Mouse (Mus musculus): ENCODE data around the gene Fermt3. TPM values are rescaled to one million over a fixed set of nuclear protein-coding genes. Genes with fewer than 3 reads are reported as not detected.

The Fermt3 gene
- polyA plus RNA-seq, 1 experiment from 2014 or later: 6.7 TPM

DNA sequence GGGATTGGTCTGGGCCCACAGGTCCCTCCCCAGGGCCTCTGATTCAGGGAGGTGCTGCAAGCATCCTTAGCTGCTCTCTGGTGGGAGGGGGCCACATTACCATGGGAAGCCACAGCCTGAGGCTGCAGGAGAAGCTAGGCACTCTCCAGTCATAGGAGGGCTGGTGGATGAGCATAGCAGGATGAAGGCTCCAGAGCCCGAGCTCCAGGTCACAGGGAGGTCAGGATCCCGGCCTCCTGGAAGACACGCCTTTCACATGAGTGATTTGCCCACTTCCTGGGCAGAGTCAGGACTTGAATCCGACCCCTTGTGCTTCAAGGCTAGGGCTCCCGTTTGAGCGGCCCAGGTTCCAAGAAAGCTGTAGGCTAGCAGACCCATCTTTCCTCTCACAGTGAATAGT lies 47.6 kb downstream of the Fermt3 start:
- Histone ChIP-seq H3K36me3 (ENCODE audit: control insufficient read depth, insufficient read depth, low read length) (no peaks in the 10 kb centered on the region), H3K9me3 (ENCODE audit: control insufficient read depth, low read length) (no peaks in the 10 kb centered on the region), H3K9ac (ENCODE audit: low read length) (no peak overlapping the region), H3K4me3 (ENCODE audit: low read depth, low read length) (no peak overlapping the region), H3K27ac (ENCODE audit: low read depth, low read length) (no peak overlapping the region), H3K27me3 (ENCODE audit: control insufficient read depth, insufficient read depth, low read length) (peaks cover 20% of the 10 kb centered on the region), H3K4me2 (no peak overlapping the region), H3K4me1 (ENCODE audit: control insufficient read depth, insufficient read depth, low read length) (peaks cover 26% of the 10 kb centered on the region)
- WGBS: 47% methylated on average over 6 of the region's 6 CpGs
- no peak for DNase-seq (ENCODE audit: low spot score, missing footprints)
- no peak for ATAC-seq (ENCODE audit: low FRiP score)

DNA sequence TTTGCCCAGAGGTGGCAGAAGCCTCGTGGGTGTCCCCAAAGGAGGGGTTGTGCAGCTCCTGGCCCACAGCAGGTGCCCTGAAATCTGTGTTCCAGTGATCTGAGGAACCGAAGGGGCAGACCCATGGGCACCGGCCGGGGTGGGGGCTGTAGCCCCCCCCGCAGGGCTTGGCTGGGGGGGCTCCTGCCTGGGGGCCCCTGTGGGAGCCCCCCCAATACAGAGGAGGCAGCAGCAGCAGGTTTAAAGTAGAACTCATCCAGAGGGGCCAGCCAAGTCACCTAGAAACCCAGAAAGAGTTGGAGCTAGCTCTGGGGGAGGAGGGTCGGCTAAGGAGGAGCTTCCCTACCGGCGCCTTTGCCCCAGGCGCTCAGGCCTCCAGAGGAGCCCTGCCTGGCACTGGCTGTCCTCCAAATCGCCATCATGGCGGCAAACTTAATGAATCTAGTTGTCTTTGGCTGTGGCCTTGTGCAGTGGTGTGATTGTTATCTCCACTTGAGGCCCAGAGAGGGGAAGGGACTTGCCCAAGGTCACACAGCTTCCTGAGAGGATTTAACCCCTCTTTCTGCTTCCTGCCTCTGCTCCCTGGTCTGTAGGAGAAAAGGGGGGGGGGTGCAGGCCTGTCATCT lies 48.7 kb downstream of the Fermt3 start:
- peaks cover 17% of the 10 kb centered on the region for H3K4me1 ChIP-seq (ENCODE audit: control insufficient read depth, insufficient read depth, low read length)
- H3K4me2 ChIP-seq: no peak overlapping the region
- no peaks in the 10 kb centered on the region for H3K9me3 ChIP-seq (ENCODE audit: control insufficient read depth, low read length)
- ATAC-seq (ENCODE audit: low FRiP score) (no peak), DNase-seq (ENCODE audit: low spot score, missing footprints) (no peak)
- no peaks in the 10 kb centered on the region for H3K36me3 ChIP-seq (ENCODE audit: control insufficient read depth, insufficient read depth, low read length)
- WGBS: 21% methylated on average over 11 of the region's 11 CpGs
- peaks cover 20% of the 10 kb centered on the region for H3K27me3 ChIP-seq (ENCODE audit: control insufficient read depth, insufficient read depth, low read length)
- H3K27ac ChIP-seq (ENCODE audit: low read depth, low read length): no peak overlapping the region
- no peak overlapping the region for H3K4me3 ChIP-seq (ENCODE audit: low read depth, low read length)
- H3K9ac ChIP-seq (ENCODE audit: low read length): no peak overlapping the region

DNA sequence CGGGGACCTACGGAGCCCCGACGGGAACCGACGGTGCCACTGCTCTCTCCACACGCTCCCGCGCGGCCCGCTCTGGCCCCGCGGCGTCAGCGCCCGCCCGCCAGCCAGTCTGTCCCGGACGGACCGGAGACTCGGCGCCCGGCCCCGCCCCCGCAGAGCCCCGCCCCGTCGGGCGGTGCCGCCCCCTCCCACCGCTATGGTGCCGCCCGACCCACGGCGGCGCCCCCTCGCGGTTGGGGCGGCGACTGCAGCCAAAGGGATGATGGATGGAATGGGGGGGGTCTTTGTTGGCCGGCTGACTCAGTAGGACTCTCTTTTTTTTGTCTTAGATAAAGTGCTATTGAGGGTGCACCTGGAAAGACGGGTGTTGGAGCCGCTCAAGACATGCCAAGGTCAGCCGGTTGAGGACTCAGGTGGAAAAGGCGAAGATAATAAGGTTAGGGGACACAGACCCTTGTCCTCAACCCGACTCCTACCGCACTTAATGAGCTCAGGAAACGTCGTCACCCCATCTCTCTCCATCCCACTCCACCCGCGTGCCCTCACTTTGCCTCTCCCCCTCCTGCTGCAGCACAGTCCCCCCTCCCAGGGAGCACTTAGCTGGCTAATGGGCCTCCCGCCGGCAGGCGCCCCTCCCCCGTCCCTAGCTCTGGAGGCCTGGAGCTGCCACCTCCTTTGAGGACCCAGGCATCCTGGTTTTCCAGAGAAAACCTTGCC lies 49.4 kb downstream of the Fermt3 start:
- Histone ChIP-seq H3K27me3 (ENCODE audit: control insufficient read depth, insufficient read depth, low read length) (peaks cover 20% of the 10 kb centered on the region), H3K27ac (ENCODE audit: low read depth, low read length) (no peak overlapping the region)
- ATAC-seq (ENCODE audit: low FRiP score): 0 out of 2 replicates have a peak, but pooled peaks have one; percentile 13

DNA sequence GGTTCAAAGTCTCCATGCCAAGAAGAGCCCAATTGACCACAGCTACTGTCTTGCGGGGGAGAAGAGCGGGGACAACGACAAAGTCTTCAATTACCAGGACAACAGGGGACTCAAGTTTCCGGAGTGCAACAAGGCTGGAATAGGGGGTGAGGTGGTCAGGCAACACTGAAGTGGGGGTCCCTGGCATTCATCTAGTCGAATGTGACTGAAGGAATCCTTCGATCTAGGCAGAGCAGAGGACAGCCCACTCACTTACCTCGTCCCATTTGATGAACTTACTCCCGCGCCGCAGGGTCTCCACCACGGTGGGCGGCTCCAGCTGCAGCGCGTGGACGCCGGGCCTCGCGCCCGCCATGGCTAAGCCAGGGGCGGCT lies 50.0 kb downstream of the Fermt3 start:
- H3K9me3 ChIP-seq (ENCODE audit: control insufficient read depth, low read length): no peaks in the 10 kb centered on the region
- no peak for DNase-seq (ENCODE audit: low spot score, missing footprints)
- H3K4me2 ChIP-seq: peak overlapping the region; percentile 51
- ATAC-seq (ENCODE audit: low FRiP score): 0 out of 2 replicates have a peak, but pooled peaks have one; percentile 2
- H3K27me3 ChIP-seq (ENCODE audit: control insufficient read depth, insufficient read depth, low read length): peaks cover 20% of the 10 kb centered on the region
- 2% methylated on average over 20 of the region's 20 CpGs for WGBS
- H3K27ac ChIP-seq (ENCODE audit: low read depth, low read length): no peak overlapping the region
- peak overlapping the region; percentile 57 for H3K9ac ChIP-seq (ENCODE audit: low read length)
- peaks cover 17% of the 10 kb centered on the region for H3K4me1 ChIP-seq (ENCODE audit: control insufficient read depth, insufficient read depth, low read length)
- no peaks in the 10 kb centered on the region for H3K36me3 ChIP-seq (ENCODE audit: control insufficient read depth, insufficient read depth, low read length)
- H3K4me3 ChIP-seq (ENCODE audit: low read depth, low read length): peak overlapping the region; percentile 42

More for the DNA sequence above, 49.4 kb downstream of the Fermt3 start:
- peak; percentile 97 for DNase-seq (ENCODE audit: low spot score, missing footprints)
- 2% methylated on average over 46 of the region's 55 CpGs for WGBS
- H3K4me1 ChIP-seq (ENCODE audit: control insufficient read depth, insufficient read depth, low read length): peaks cover 17% of the 10 kb centered on the region
- peak overlapping the region; percentile 42 for H3K4me3 ChIP-seq (ENCODE audit: low read depth, low read length)
- H3K4me2 ChIP-seq: peak overlapping the region; percentile 51
- H3K9ac ChIP-seq (ENCODE audit: low read length): peak overlapping the region; percentile 57
- H3K9me3 ChIP-seq (ENCODE audit: control insufficient read depth, low read length): no peaks in the 10 kb centered on the region
- no peaks in the 10 kb centered on the region for H3K36me3 ChIP-seq (ENCODE audit: control insufficient read depth, insufficient read depth, low read length)

DNA sequence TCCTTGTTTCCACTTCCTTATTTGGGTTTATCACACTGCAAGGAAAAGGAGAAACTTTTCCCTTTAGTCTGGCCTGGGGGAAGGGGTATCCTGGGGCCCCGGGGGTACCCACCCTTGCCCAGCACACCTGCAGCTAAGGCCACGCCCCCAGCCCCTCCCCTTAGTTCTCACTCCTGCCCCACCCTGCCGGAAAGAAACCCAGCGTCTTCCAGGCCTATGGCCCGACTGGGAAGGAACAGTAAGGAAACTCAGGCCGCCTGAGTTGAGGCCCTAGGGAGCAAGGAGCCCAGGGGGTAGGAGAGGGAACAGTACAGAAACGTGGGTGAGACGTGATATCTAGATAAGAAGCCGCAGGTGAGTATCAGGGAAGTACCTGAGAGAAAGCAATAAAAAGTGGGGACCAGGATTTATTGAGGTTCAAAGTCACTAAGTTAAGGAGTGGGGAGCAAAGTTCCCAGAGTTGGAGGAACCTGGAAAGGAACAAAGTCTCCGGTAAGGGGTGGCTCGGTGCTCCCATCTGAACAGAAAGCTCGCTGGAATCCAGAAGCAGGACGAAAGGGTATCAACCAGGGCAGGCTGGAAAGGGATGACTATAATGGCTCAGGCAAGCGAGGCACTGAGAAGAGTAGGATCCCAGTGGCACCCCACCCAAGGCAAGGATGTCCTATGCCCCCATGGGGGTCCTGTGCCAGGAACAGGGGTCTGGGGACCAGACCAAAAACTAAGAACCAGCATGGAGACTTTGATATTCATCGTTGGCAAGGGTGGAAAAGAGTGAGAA lies 50.6 kb downstream of the Fermt3 start:
- WGBS: 15% methylated on average over 15 of the region's 15 CpGs
- peak overlapping the region; percentile 51 for H3K4me2 ChIP-seq
- H3K9me3 ChIP-seq (ENCODE audit: control insufficient read depth, low read length): no peaks in the 10 kb centered on the region
- H3K27ac ChIP-seq (ENCODE audit: low read depth, low read length): no peak overlapping the region
- ATAC-seq (ENCODE audit: low FRiP score) (no peak), DNase-seq (ENCODE audit: low spot score, missing footprints) (peak; percentile 86)
- no peak overlapping the region; the same call in 1 of the 2 replicates for H3K9ac ChIP-seq (ENCODE audit: low read length)
- H3K4me1 ChIP-seq (ENCODE audit: control insufficient read depth, insufficient read depth, low read length): peaks cover 11% of the 10 kb centered on the region
- no peaks in the 10 kb centered on the region for H3K36me3 ChIP-seq (ENCODE audit: control insufficient read depth, insufficient read depth, low read length)
- peaks cover 20% of the 10 kb centered on the region for H3K27me3 ChIP-seq (ENCODE audit: control insufficient read depth, insufficient read depth, low read length)
- peak overlapping the region; percentile 42 for H3K4me3 ChIP-seq (ENCODE audit: low read depth, low read length)

DNA sequence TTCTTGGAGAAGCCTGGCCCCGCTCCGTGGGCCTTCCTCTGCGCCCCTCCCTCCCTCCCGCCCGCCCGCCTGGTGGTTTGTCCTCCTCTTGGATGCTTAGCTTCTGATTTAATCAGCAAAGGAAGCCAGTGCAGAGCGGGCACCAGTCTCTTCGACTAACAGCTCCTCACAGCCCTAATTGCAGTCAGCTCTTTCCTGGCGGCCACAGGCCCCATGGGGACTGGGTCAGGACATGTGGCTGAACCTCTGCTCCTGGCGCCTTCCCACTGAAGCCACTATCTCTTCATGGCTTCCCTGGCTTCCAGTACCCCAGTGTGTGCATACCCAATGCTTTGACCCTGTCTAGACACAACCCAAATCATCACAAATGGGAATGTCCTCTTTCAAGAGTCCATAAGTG lies 62.8 kb downstream of the Fermt3 start:
- DNase-seq (ENCODE audit: low spot score, missing footprints) (no peak), ATAC-seq (ENCODE audit: low FRiP score) (no peak)
- H3K4me2 ChIP-seq: no peak overlapping the region
- no peaks in the 10 kb centered on the region for H3K36me3 ChIP-seq (ENCODE audit: control insufficient read depth, insufficient read depth, low read length)
- peaks cover 11% of the 10 kb centered on the region for H3K4me1 ChIP-seq (ENCODE audit: control insufficient read depth, insufficient read depth, low read length)
- 79% methylated on average over 10 of the region's 10 CpGs for WGBS
- no peaks in the 10 kb centered on the region for H3K27me3 ChIP-seq (ENCODE audit: control insufficient read depth, insufficient read depth, low read length)
- H3K9ac ChIP-seq (ENCODE audit: low read length): no peak overlapping the region
- H3K27ac ChIP-seq (ENCODE audit: low read depth, low read length): no peak overlapping the region
- H3K4me3 ChIP-seq (ENCODE audit: low read depth, low read length): no peak overlapping the region
- H3K9me3 ChIP-seq (ENCODE audit: control insufficient read depth, low read length): no peaks in the 10 kb centered on the region

DNA sequence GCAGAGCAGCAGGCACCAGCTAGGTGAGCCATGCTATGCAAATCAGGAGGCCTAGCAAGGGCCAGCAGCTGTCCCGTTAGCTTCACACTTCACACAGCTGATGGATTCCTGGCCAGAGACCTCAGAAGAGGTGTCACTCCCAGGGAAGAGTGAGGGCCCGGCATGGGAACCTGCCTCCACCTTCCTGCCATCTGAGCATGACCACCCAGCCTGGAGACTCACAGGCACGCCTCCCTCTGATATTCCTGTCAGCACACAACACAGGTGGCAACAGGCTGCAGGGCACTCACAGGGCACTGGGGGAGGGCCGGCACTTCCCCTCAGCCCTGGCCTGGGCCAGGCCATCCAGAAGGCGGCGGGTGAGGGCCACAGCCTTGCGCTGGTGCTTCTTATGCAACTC lies 63.8 kb downstream of the Fermt3 start:
- H3K4me3 ChIP-seq (ENCODE audit: low read depth, low read length): no peak overlapping the region
- H3K27ac ChIP-seq (ENCODE audit: low read depth, low read length): no peak overlapping the region
- WGBS: 88% methylated on average over 7 of the region's 7 CpGs
- H3K9ac ChIP-seq (ENCODE audit: low read length): no peak overlapping the region
- no peak for ATAC-seq (ENCODE audit: low FRiP score)
- no peak for DNase-seq (ENCODE audit: low spot score, missing footprints)
- no peak overlapping the region for H3K4me2 ChIP-seq
- H3K9me3 ChIP-seq (ENCODE audit: control insufficient read depth, low read length): no peaks in the 10 kb centered on the region
- H3K27me3 ChIP-seq (ENCODE audit: control insufficient read depth, insufficient read depth, low read length): no peaks in the 10 kb centered on the region
- no peaks in the 10 kb centered on the region for H3K36me3 ChIP-seq (ENCODE audit: control insufficient read depth, insufficient read depth, low read length)
- H3K4me1 ChIP-seq (ENCODE audit: control insufficient read depth, insufficient read depth, low read length): peaks cover 11% of the 10 kb centered on the region

DNA sequence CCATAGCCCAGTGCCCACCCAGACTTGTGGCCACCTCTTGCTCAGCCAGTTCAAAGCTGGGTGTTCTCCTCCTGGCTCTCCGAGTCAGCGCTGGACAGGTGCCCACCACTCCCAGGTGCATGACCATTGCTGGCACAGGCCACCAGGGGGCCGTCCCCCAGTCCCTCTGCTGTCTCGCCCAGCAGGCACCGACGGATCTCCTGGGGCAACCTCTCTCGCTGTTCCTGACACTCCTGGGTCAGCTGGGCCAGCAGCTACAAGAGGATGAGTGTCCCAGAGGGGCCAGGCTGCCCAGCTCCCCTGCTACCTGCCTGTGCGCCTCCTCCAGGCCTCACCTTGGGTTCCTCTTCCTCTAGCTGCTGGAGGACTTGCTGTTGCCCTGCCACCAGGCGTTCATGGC lies 65.2 kb downstream of the Fermt3 start:
- Histone ChIP-seq H3K9me3 (ENCODE audit: control insufficient read depth, low read length) (no peaks in the 10 kb centered on the region), H3K27ac (ENCODE audit: low read depth, low read length) (no peak overlapping the region), H3K4me2 (no peak overlapping the region), H3K9ac (ENCODE audit: low read length) (no peak overlapping the region), H3K4me1 (ENCODE audit: control insufficient read depth, insufficient read depth, low read length) (peaks cover 15% of the 10 kb centered on the region), H3K36me3 (ENCODE audit: control insufficient read depth, insufficient read depth, low read length) (no peaks in the 10 kb centered on the region), H3K4me3 (ENCODE audit: low read depth, low read length) (no peak overlapping the region), H3K27me3 (ENCODE audit: control insufficient read depth, insufficient read depth, low read length) (no peaks in the 10 kb centered on the region)
- DNase-seq (ENCODE audit: low spot score, missing footprints) (no peak), ATAC-seq (ENCODE audit: low FRiP score) (no peak)
- WGBS: 61% methylated on average over 9 of the region's 9 CpGs

DNA sequence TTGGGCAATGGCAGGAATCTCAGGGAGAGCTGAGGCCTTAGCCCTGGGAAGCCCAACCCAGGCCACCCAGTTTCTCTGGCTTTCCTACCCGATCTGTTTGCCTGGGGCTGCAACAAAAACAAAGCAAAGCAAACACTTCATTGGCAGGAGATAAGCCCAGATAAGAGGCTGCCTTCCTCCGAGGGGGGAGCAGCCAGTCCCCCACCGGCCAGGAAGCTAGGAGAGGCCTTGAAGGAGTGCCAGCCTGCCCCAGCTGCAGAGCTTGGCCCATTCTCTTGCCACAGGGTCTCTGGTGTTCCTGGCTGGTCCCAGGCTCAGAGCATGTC lies 66.6 kb downstream of the Fermt3 start:
- DNase-seq (ENCODE audit: low spot score, missing footprints): no peak
- Histone ChIP-seq H3K4me1 (ENCODE audit: control insufficient read depth, insufficient read depth, low read length) (peaks cover 15% of the 10 kb centered on the region), H3K27ac (ENCODE audit: low read depth, low read length) (no peak overlapping the region), H3K9me3 (ENCODE audit: control insufficient read depth, low read length) (no peaks in the 10 kb centered on the region), H3K4me2 (peak overlapping the region; percentile 94), H3K27me3 (ENCODE audit: control insufficient read depth, insufficient read depth, low read length) (no peaks in the 10 kb centered on the region), H3K36me3 (ENCODE audit: control insufficient read depth, insufficient read depth, low read length) (no peaks in the 10 kb centered on the region), H3K9ac (ENCODE audit: low read length) (peak overlapping the region; percentile 76), H3K4me3 (ENCODE audit: low read depth, low read length) (peak overlapping the region; percentile 42; the same call in 1 of the 2 replicates)
- 21% methylated on average over 3 of the region's 3 CpGs for WGBS
- ATAC-seq (ENCODE audit: low FRiP score): no peak

All from midbrain, embryonic 11.5 days (tissue).